Mouse (Mus musculus): Measurements from ENCODE around the gene Ift57. TPM values are rescaled to one million over a fixed set of nuclear protein-coding genes. Genes with fewer than 3 reads are reported as not detected.

Ift57 gene
- polyA plus RNA-seq, 1 experiment from 2014 or later, result 28.3 TPM

Other genes starting within 250 kb of the Ift57 start
- 75.2 and 78.0 TPM in 2 replicates for gene Cd47, start 101.3 kb downstream of the Ift57 start, polyA plus RNA-seq (2015; fragmentation: Nextera tagmentation; extraction: Ambion mirVana)

All from kidney, embryonic 16.5 days (tissue).